Mouse (Mus musculus): ENCODE data around the gene Auh. TPM values are rescaled to one million over a fixed set of nuclear protein-coding genes. Genes with fewer than 3 reads are reported as not detected.

The Auh gene
- polyA plus RNA-seq, 1 experiment = 30.9 TPM

- Histone ChIP-seq H3K4me1 (ENCODE audit: control insufficient read depth, insufficient read depth, low read length) (no peaks in the 10 kb centered on the region), H3K27ac (ENCODE audit: insufficient read depth, low read length) (no peak overlapping the region), H3K27me3 (ENCODE audit: control insufficient read depth, insufficient read depth, low read length, poor library complexity, severe bottlenecking) (no peaks in the 10 kb centered on the region), H3K36me3 (ENCODE audit: control insufficient read depth, insufficient read depth, low read length, poor library complexity, severe bottlenecking) (no peaks in the 10 kb centered on the region), H3K4me3 (ENCODE audit: low read depth, low read length) (no peak overlapping the region), H3K9ac (ENCODE audit: low read depth, poor library complexity, severe bottlenecking) (no peak overlapping the region), H3K9me3 (replicated peaks; ENCODE audit: control insufficient read depth, insufficient read depth, low read length, poor library complexity, severe bottlenecking) (no peaks in the 10 kb centered on the region)
- TF ChIP-seq CTCF (IDR thresholded peaks at IDR 0.05; ENCODE audit: low read depth, low read length) (no peak), EP300 (IDR thresholded peaks at IDR 0.05; ENCODE audit: insufficient read depth, low read depth, low read length) (no peak), POLR2A (IDR thresholded peaks at IDR 0.05; ENCODE audit: insufficient read depth, low read length) (no peak)
Observed at GRCm38 (mm10) chr13:52828946-52829523, 100.4 kb downstream of the Auh start.

- Histone ChIP-seq H3K27ac (ENCODE audit: insufficient read depth, low read length) (no peak overlapping the region), H3K9ac (ENCODE audit: low read depth, poor library complexity, severe bottlenecking) (no peak overlapping the region), H3K4me1 (ENCODE audit: control insufficient read depth, insufficient read depth, low read length) (no peaks in the 10 kb centered on the region), H3K9me3 (replicated peaks; ENCODE audit: control insufficient read depth, insufficient read depth, low read length, poor library complexity, severe bottlenecking) (no peaks in the 10 kb centered on the region), H3K36me3 (ENCODE audit: control insufficient read depth, insufficient read depth, low read length, poor library complexity, severe bottlenecking) (no peaks in the 10 kb centered on the region), H3K4me3 (ENCODE audit: low read depth, low read length) (no peak overlapping the region), H3K27me3 (ENCODE audit: control insufficient read depth, insufficient read depth, low read length, poor library complexity, severe bottlenecking) (no peaks in the 10 kb centered on the region)
- no peak for TF ChIP-seq POLR2A (IDR thresholded peaks at IDR 0.05; ENCODE audit: insufficient read depth, low read length)
- no peak for TF ChIP-seq CTCF (IDR thresholded peaks at IDR 0.05; ENCODE audit: low read depth, low read length)
- TF ChIP-seq EP300 (IDR thresholded peaks at IDR 0.05; ENCODE audit: insufficient read depth, low read depth, low read length) = no peak
Observed at GRCm38 (mm10) chr13:52828217-52828616, 101.3 kb downstream of the Auh start.

- no peaks in the 10 kb centered on the region for H3K36me3 ChIP-seq (ENCODE audit: control insufficient read depth, insufficient read depth, low read length, poor library complexity, severe bottlenecking)
- H3K9ac ChIP-seq (ENCODE audit: low read depth, poor library complexity, severe bottlenecking) = no peak overlapping the region
- no peaks in the 10 kb centered on the region for H3K9me3 ChIP-seq (replicated peaks; ENCODE audit: control insufficient read depth, insufficient read depth, low read length, poor library complexity, severe bottlenecking)
- TF ChIP-seq CTCF (IDR thresholded peaks at IDR 0.05; ENCODE audit: low read depth, low read length) (no peak), POLR2A (IDR thresholded peaks at IDR 0.05; ENCODE audit: insufficient read depth, low read length) (no peak), EP300 (IDR thresholded peaks at IDR 0.05; ENCODE audit: insufficient read depth, low read depth, low read length) (no peak)
- no peak overlapping the region for H3K27ac ChIP-seq (ENCODE audit: insufficient read depth, low read length)
- H3K4me1 ChIP-seq (ENCODE audit: control insufficient read depth, insufficient read depth, low read length) = no peaks in the 10 kb centered on the region
- no peaks in the 10 kb centered on the region for H3K27me3 ChIP-seq (ENCODE audit: control insufficient read depth, insufficient read depth, low read length, poor library complexity, severe bottlenecking)
- H3K4me3 ChIP-seq (ENCODE audit: low read depth, low read length) = no peak overlapping the region
Observed at GRCm38 (mm10) chr13:52826666-52827065, 102.8 kb downstream of the Auh start.

- no peak for TF ChIP-seq EP300 (IDR thresholded peaks at IDR 0.05; ENCODE audit: insufficient read depth, low read depth, low read length)
- TF ChIP-seq POLR2A (IDR thresholded peaks at IDR 0.05; ENCODE audit: insufficient read depth, low read length) = no peak
- TF ChIP-seq CTCF (IDR thresholded peaks at IDR 0.05; ENCODE audit: low read depth, low read length) = no peak
- Histone ChIP-seq H3K27ac (ENCODE audit: insufficient read depth, low read length) (no peak overlapping the region), H3K9ac (ENCODE audit: low read depth, poor library complexity, severe bottlenecking) (no peak overlapping the region), H3K36me3 (ENCODE audit: control insufficient read depth, insufficient read depth, low read length, poor library complexity, severe bottlenecking) (no peaks in the 10 kb centered on the region), H3K9me3 (replicated peaks; ENCODE audit: control insufficient read depth, insufficient read depth, low read length, poor library complexity, severe bottlenecking) (no peaks in the 10 kb centered on the region), H3K4me3 (ENCODE audit: low read depth, low read length) (no peak overlapping the region), H3K4me1 (ENCODE audit: control insufficient read depth, insufficient read depth, low read length) (no peaks in the 10 kb centered on the region), H3K27me3 (ENCODE audit: control insufficient read depth, insufficient read depth, low read length, poor library complexity, severe bottlenecking) (no peaks in the 10 kb centered on the region)
Observed at GRCm38 (mm10) chr13:52824754-52825153, 104.7 kb downstream of the Auh start.

- TF ChIP-seq CTCF (IDR thresholded peaks at IDR 0.05; ENCODE audit: low read depth, low read length) = no peak
- TF ChIP-seq EP300 (IDR thresholded peaks at IDR 0.05; ENCODE audit: insufficient read depth, low read depth, low read length) = no peak
- no peak for TF ChIP-seq POLR2A (IDR thresholded peaks at IDR 0.05; ENCODE audit: insufficient read depth, low read length)
- no peak overlapping the region for H3K4me3 ChIP-seq (ENCODE audit: low read depth, low read length)
- H3K9ac ChIP-seq (ENCODE audit: low read depth, poor library complexity, severe bottlenecking) = no peak overlapping the region
- H3K36me3 ChIP-seq (ENCODE audit: control insufficient read depth, insufficient read depth, low read length, poor library complexity, severe bottlenecking) = no peaks in the 10 kb centered on the region
- H3K9me3 ChIP-seq (replicated peaks; ENCODE audit: control insufficient read depth, insufficient read depth, low read length, poor library complexity, severe bottlenecking) = no peaks in the 10 kb centered on the region
- H3K4me1 ChIP-seq (ENCODE audit: control insufficient read depth, insufficient read depth, low read length) = no peaks in the 10 kb centered on the region
- H3K27ac ChIP-seq (ENCODE audit: insufficient read depth, low read length) = no peak overlapping the region
- H3K27me3 ChIP-seq (ENCODE audit: control insufficient read depth, insufficient read depth, low read length, poor library complexity, severe bottlenecking) = no peaks in the 10 kb centered on the region
Observed at GRCm38 (mm10) chr13:52822165-52823149, 107.0 kb downstream of the Auh start.

GRCm38 (mm10) chr13:52821571-52821970, 107.9 kb downstream of the Auh start:
- no peak overlapping the region for H3K4me3 ChIP-seq (ENCODE audit: low read depth, low read length)
- H3K4me1 ChIP-seq (ENCODE audit: control insufficient read depth, insufficient read depth, low read length) = no peaks in the 10 kb centered on the region
- no peak overlapping the region for H3K9ac ChIP-seq (ENCODE audit: low read depth, poor library complexity, severe bottlenecking)
- H3K9me3 ChIP-seq (replicated peaks; ENCODE audit: control insufficient read depth, insufficient read depth, low read length, poor library complexity, severe bottlenecking) = no peaks in the 10 kb centered on the region
- H3K27me3 ChIP-seq (ENCODE audit: control insufficient read depth, insufficient read depth, low read length, poor library complexity, severe bottlenecking) = no peaks in the 10 kb centered on the region
- H3K36me3 ChIP-seq (ENCODE audit: control insufficient read depth, insufficient read depth, low read length, poor library complexity, severe bottlenecking) = no peaks in the 10 kb centered on the region
- TF ChIP-seq EP300 (IDR thresholded peaks at IDR 0.05; ENCODE audit: insufficient read depth, low read depth, low read length) (no peak), POLR2A (IDR thresholded peaks at IDR 0.05; ENCODE audit: insufficient read depth, low read length) (no peak), CTCF (IDR thresholded peaks at IDR 0.05; ENCODE audit: low read depth, low read length) (no peak)
- no peak overlapping the region for H3K27ac ChIP-seq (ENCODE audit: insufficient read depth, low read length)

All from ES-Bruce4 (cell line).